Mouse (Mus musculus): ENCODE data around the gene Hoxd9. TPM values are rescaled to one million over a fixed set of nuclear protein-coding genes. Genes with fewer than 3 reads are reported as not detected.

The Hoxd9 gene
- total and polyA plus RNA-seq, 3 experiments, result not detected

DNA sequence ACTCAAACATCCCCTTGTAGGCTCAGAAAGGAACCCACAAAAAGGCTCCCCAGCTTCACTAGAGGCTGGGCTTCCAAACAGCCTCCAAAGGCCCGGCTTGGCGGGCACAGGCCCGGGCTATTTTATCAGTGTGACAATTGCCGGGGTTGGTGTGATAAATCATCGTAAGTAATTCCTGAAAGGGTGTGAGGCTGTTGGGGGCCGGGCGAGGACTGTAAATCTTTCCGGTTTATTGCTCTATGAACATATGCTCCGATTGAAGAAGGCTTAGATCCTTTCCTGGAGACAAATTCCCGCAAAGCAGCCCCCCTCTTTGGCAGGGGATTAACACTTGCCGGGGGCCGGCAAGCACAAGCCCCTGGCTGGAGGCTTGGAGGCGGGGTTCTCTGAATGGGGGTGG is 36.9 kb downstream of the Hoxd9 start:
- in situ Hi-C loops (cut with MboI; ENCODE audit: low pct_ligation_motif_present, low pct_unique_long_range_greater_than_20kb, low sequenced_read_pairs) (no loop called here), dilution Hi-C loops (cut with MboI; ENCODE audit: extremely low pct_ligation_motif_present, extremely low pct_unique_long_range_greater_than_20kb, low sequenced_read_pairs) (no loop called here)
- no peaks in the 10 kb centered on the region for H3K27me3 ChIP-seq (replicated peaks)
- H3K9me3 ChIP-seq (replicated peaks; ENCODE audit: low read length), result peaks cover 16% of the 10 kb centered on the region
- H3K79me2 ChIP-seq (replicated peaks; ENCODE audit: control insufficient read depth, extremely low read depth, insufficient read depth, poor library complexity, severe bottlenecking), result peaks cover 11% of the 10 kb centered on the region; the same call in 1 of the 2 replicates
- peaks cover 16 to 60% of the 10 kb centered on the region in 2 experiments for H3K4me1 ChIP-seq (ENCODE audit: control insufficient read depth in 1 of 2, insufficient read depth in 2 of 2)
- H3K36me3 ChIP-seq (replicated peaks in 1 of 2; ENCODE audit: control insufficient read depth in 1 of 2, insufficient read depth in 1 of 2, low read length in 1 of 2), result peaks cover 7 to 23% of the 10 kb centered on the region in 2 experiments
- no peak overlapping the region for H3K27ac ChIP-seq (ENCODE audit: insufficient read depth, low read depth)
- no peak for DNase-seq (ENCODE audit: extremely low read depth)
- TF ChIP-seq IRF4 (IDR thresholded peaks at IDR 0.05; ENCODE audit: low read depth, low read length), result no peak
- TF ChIP-seq MYC (IDR thresholded peaks at IDR 0.05; ENCODE audit: low read depth, low read length), result no peak
- no peak for TF ChIP-seq ETS1 (conservative IDR thresholded peaks at IDR 0.05; ENCODE audit: low read depth, low read length)
- no peak for TF ChIP-seq GABPA (IDR thresholded peaks at IDR 0.05; ENCODE audit: insufficient replicate concordance, low read depth, low read length)
- no peak for TF ChIP-seq MXI1 (IDR thresholded peaks at IDR 0.05; ENCODE audit: low read depth, low read length)
- no peak for TF ChIP-seq KAT2A (IDR thresholded peaks at IDR 0.05; ENCODE audit: insufficient replicate concordance, low read length)
- TF ChIP-seq MAFK (IDR thresholded peaks at IDR 0.05; ENCODE audit: insufficient replicate concordance, low read length), result no peak
- no peak for TF ChIP-seq TCF12 (IDR thresholded peaks at IDR 0.05; ENCODE audit: low read depth, low read length)
- TF ChIP-seq MAZ (IDR thresholded peaks at IDR 0.05; ENCODE audit: low read depth, low read length), result no peak
- no peak for TF ChIP-seq SIN3A (IDR thresholded peaks at IDR 0.05; ENCODE audit: low read length)
- TF ChIP-seq UBTF (IDR thresholded peaks at IDR 0.05; ENCODE audit: low read depth, low read length), result no peak
- TF ChIP-seq CHD1 (IDR thresholded peaks at IDR 0.05; ENCODE audit: low read depth, low read length), result no peak
- no peak for TF ChIP-seq MEF2A (IDR thresholded peaks at IDR 0.05; ENCODE audit: borderline replicate concordance, low read depth, low read length)
- no peak for TF ChIP-seq CTCF (conservative IDR thresholded peaks at IDR 0.05 in 1 of 2, IDR thresholded peaks at IDR 0.05 in 1 of 2; ENCODE audit: low read depth in 2 of 2, low read length in 2 of 2)
- TF ChIP-seq RCOR1 (conservative IDR thresholded peaks at IDR 0.05; ENCODE audit: low read depth, low read length), result no peak
- no peak overlapping the region for H3K4me2 ChIP-seq (ENCODE audit: insufficient read depth, low read depth, poor library complexity, severe bottlenecking)
- H3K9ac ChIP-seq (ENCODE audit: insufficient read depth, low read depth), result no peak overlapping the region
- H3K4me3 ChIP-seq (replicated peaks in 1 of 3; ENCODE audit: low read depth in 2 of 3, low read length in 2 of 3, poor library complexity in 1 of 3), result no peak overlapping the region

DNA sequence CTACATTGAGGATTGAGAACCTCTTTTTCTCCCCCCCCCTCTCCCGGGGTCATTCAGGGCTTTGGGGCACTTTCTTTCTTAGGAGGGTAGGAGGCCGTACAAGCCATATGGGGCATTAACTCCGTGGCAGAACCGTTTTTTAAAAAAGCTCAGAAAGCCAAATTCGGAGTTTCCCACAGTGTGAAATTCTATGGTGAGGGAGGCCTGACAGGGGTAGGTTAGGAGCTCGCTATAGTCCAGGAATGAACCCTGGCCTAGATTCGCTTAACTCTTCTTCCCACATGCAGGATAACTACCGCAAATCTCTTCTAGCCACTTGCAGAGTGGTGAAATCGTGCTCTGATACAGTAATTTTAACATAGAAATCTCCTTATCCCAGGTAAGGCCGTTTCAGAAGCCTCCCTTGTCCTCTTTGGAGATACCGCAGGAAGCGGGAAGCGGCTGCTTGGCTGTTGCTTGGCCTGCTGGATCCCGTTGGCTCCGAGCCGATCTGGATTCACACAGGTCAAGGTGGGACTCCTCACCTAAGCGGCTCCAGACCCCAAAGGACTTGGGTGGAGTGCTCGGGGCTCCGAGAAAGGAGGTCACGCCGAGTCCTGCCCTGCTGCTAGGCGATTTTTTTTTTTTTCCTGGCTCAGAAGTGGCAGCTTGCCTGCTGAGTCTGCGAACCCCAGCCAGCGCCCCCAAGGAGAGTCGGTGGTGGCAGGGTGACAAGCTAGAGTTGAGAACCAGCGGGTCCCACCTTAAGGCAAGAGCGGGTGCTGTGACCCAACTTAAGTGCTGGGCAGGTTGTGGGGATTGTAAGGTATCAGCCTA is 37.7 kb downstream of the Hoxd9 start:
- TF ChIP-seq ZC3H11A (IDR thresholded peaks at IDR 0.05; ENCODE audit: low read depth, low read length), result no peak
- TF ChIP-seq KAT2A (IDR thresholded peaks at IDR 0.05; ENCODE audit: insufficient replicate concordance, low read length), result no peak
- TF ChIP-seq HCFC1 (IDR thresholded peaks at IDR 0.05; ENCODE audit: low read depth, low read length), result no peak
- no peak for TF ChIP-seq NELFE (IDR thresholded peaks at IDR 0.05; ENCODE audit: low read depth, low read length)
- TF ChIP-seq MXI1 (IDR thresholded peaks at IDR 0.05; ENCODE audit: low read depth, low read length), result no peak
- TF ChIP-seq GABPA (IDR thresholded peaks at IDR 0.05; ENCODE audit: insufficient replicate concordance, low read depth, low read length), result no peak
- no peak for TF ChIP-seq ELF1 (IDR thresholded peaks at IDR 0.05; ENCODE audit: low read depth, low read length)
- no peak for TF ChIP-seq USF2 (conservative IDR thresholded peaks at IDR 0.05; ENCODE audit: low read depth, low read length)
- TF ChIP-seq MEF2A (IDR thresholded peaks at IDR 0.05; ENCODE audit: borderline replicate concordance, low read depth, low read length), result no peak
- no peak for TF ChIP-seq CTCF (conservative IDR thresholded peaks at IDR 0.05 in 1 of 2, IDR thresholded peaks at IDR 0.05 in 1 of 2; ENCODE audit: low read depth in 2 of 2, low read length in 2 of 2)
- TF ChIP-seq JUND (conservative IDR thresholded peaks at IDR 0.05; ENCODE audit: low read depth, low read length), result no peak
- Histone ChIP-seq H3K36me3 (replicated peaks in 1 of 2; ENCODE audit: control insufficient read depth in 1 of 2, insufficient read depth in 1 of 2, low read length in 1 of 2) (peaks cover 7 to 26% of the 10 kb centered on the region in 2 experiments), H3K4me2 (ENCODE audit: insufficient read depth, low read depth, poor library complexity, severe bottlenecking) (no peak overlapping the region), H3K27me3 (replicated peaks) (no peaks in the 10 kb centered on the region), H3K9me3 (replicated peaks; ENCODE audit: low read length) (peaks cover 16% of the 10 kb centered on the region), H3K79me2 (replicated peaks; ENCODE audit: control insufficient read depth, extremely low read depth, insufficient read depth, poor library complexity, severe bottlenecking) (peaks cover 9% of the 10 kb centered on the region; the same call in 1 of the 2 replicates), H3K4me1 (ENCODE audit: control insufficient read depth in 1 of 2, insufficient read depth in 2 of 2) (peaks cover 16 to 57% of the 10 kb centered on the region in 2 experiments), H3K4me3 (replicated peaks in 1 of 3; ENCODE audit: low read depth in 2 of 3, low read length in 2 of 3, poor library complexity in 1 of 3) (no peak overlapping the region), H3K27ac (ENCODE audit: insufficient read depth, low read depth) (no peak overlapping the region), H3K9ac (ENCODE audit: insufficient read depth, low read depth) (no peak overlapping the region)
- dilution Hi-C loops (cut with MboI; ENCODE audit: extremely low pct_ligation_motif_present, extremely low pct_unique_long_range_greater_than_20kb, low sequenced_read_pairs), result no loop called here
- DNase-seq (ENCODE audit: extremely low read depth), result no peak
- in situ Hi-C loops (cut with MboI; ENCODE audit: low pct_ligation_motif_present, low pct_unique_long_range_greater_than_20kb, low sequenced_read_pairs), result no loop called here

Data from CH12.LX (cell line).